Mouse (Mus musculus): ENCODE measurements around the gene Ero1l. TPM values are rescaled to one million over a fixed set of nuclear protein-coding genes. Genes with fewer than 3 reads are reported as not detected.

Gene Ero1l
- total and polyA plus RNA-seq, 3 experiments: 91.4 to 291 (median 155) TPM

DNA sequence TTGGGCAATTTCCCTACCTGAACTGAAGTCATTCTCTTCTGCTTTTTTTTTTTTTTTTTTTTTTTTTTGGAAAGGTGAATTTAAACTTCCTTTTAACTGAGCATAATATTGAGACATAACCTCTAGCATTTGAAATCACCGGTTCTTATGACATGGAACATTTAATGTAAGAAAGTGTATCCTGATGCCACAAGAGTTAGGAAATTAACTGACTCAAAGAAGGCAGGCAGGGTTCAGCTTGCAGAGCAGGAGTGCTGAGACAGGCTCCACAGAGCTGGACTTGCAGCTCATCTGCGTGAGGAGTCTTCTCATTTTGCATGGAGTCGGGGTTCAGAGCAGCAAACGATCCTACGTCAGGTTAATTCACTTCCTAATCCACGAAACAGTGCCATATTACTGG lies 42.8 kb downstream of the Ero1l start:
- H3K27ac ChIP-seq (ENCODE audit: insufficient read depth, low read depth): no peak overlapping the region
- no peak overlapping the region for H3K4me3 ChIP-seq (replicated peaks in 1 of 3; ENCODE audit: low read depth in 2 of 3, low read length in 2 of 3, poor library complexity in 1 of 3)
- no peaks in the 10 kb centered on the region for H3K79me2 ChIP-seq (replicated peaks; ENCODE audit: control insufficient read depth, extremely low read depth, insufficient read depth, poor library complexity, severe bottlenecking)
- H3K36me3 ChIP-seq (replicated peaks in 1 of 2; ENCODE audit: control insufficient read depth in 1 of 2, insufficient read depth in 1 of 2, low read length in 1 of 2): no peaks in the 10 kb centered on the region
- dilution Hi-C loops (cut with MboI; ENCODE audit: extremely low pct_ligation_motif_present, extremely low pct_unique_long_range_greater_than_20kb, low sequenced_read_pairs): no loop called here
- H3K4me2 ChIP-seq (ENCODE audit: insufficient read depth, low read depth, poor library complexity, severe bottlenecking): no peak overlapping the region
- no peak overlapping the region for H3K9ac ChIP-seq (ENCODE audit: insufficient read depth, low read depth)
- no peaks in the 10 kb centered on the region for H3K4me1 ChIP-seq (ENCODE audit: control insufficient read depth in 1 of 2, insufficient read depth in 2 of 2)
- no peaks in the 10 kb centered on the region for H3K27me3 ChIP-seq (replicated peaks)
- in situ Hi-C loops (cut with MboI; ENCODE audit: low pct_ligation_motif_present, low pct_unique_long_range_greater_than_20kb, low sequenced_read_pairs): no loop called here
- TF ChIP-seq EP300 (IDR thresholded peaks at IDR 0.05; ENCODE audit: low read length) (no peak), RAD21 (IDR thresholded peaks at IDR 0.05; ENCODE audit: low read depth, low read length) (no peak), RCOR1 (conservative IDR thresholded peaks at IDR 0.05; ENCODE audit: low read depth, low read length) (no peak), ELF1 (IDR thresholded peaks at IDR 0.05; ENCODE audit: low read depth, low read length) (no peak), POLR2AphosphoS2 (IDR thresholded peaks at IDR 0.05; ENCODE audit: low read depth, low read length) (no peak), TCF12 (IDR thresholded peaks at IDR 0.05; ENCODE audit: low read depth, low read length) (no peak), MAX (IDR thresholded peaks at IDR 0.05; ENCODE audit: low read length) (no peak), GABPA (IDR thresholded peaks at IDR 0.05; ENCODE audit: insufficient replicate concordance, low read depth, low read length) (no peak), PAX5 (IDR thresholded peaks at IDR 0.05; ENCODE audit: low read length) (no peak), ETS1 (conservative IDR thresholded peaks at IDR 0.05; ENCODE audit: low read depth, low read length) (no peak), MAZ (IDR thresholded peaks at IDR 0.05; ENCODE audit: low read depth, low read length) (no peak), USF1 (IDR thresholded peaks at IDR 0.05; ENCODE audit: low read depth, low read length) (no peak), CHD1 (IDR thresholded peaks at IDR 0.05; ENCODE audit: low read depth, low read length) (no peak), TBP (conservative IDR thresholded peaks at IDR 0.05; ENCODE audit: low read depth, low read length) (no peak), SIN3A (IDR thresholded peaks at IDR 0.05; ENCODE audit: low read length) (no peak), MAFK (IDR thresholded peaks at IDR 0.05; ENCODE audit: insufficient replicate concordance, low read length) (no peak), NELFE (IDR thresholded peaks at IDR 0.05; ENCODE audit: low read depth, low read length) (no peak), MEF2A (IDR thresholded peaks at IDR 0.05; ENCODE audit: borderline replicate concordance, low read depth, low read length) (no peak), MXI1 (IDR thresholded peaks at IDR 0.05; ENCODE audit: low read depth, low read length) (no peak), ZKSCAN1 (IDR thresholded peaks at IDR 0.05; ENCODE audit: borderline replicate concordance, low read depth, low read length) (no peak)
- no peak for DNase-seq (ENCODE audit: extremely low read depth)
- H3K9me3 ChIP-seq (replicated peaks; ENCODE audit: low read length): no peaks in the 10 kb centered on the region

DNA sequence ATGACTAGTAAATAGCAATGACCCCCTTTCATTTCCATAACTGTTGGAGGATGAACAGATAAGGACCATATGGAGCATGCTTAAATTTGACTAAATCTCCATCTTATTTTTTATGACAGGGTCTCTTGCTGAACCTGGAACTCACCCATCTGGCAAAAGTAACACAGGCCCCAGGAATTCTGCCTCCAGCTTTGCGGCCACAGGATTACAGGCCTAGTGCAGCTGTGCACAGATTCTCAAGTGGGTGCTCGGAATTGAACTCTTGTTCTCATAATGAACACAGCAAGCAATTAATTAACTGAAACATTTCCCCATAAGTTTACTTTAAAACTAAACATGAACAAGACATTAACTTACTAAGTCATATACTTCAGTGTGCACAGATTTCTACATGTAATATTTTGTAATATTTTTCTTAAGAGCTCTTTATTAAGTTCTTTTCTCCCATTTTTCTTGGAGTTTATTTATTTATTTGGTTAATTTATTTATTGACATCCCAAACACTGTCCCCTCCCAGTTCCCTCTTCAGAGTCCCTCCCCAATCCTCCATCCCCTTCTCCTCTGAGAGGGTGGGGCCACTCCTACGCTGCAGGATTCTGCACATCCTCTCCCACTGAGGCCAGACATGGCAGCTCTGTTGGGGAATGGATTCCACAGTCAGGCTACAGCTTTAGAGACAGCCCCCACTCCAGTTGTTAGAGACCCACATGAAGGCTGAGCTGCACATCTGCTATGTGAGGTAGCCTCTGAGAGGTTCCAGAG lies 54.6 kb downstream of the Ero1l start:
- in situ Hi-C loops (cut with MboI; ENCODE audit: low pct_ligation_motif_present, low pct_unique_long_range_greater_than_20kb, low sequenced_read_pairs) (no loop called here), dilution Hi-C loops (cut with MboI; ENCODE audit: extremely low pct_ligation_motif_present, extremely low pct_unique_long_range_greater_than_20kb, low sequenced_read_pairs) (no loop called here)
- no peak for DNase-seq (ENCODE audit: extremely low read depth)
- H3K27me3 ChIP-seq (replicated peaks): no peaks in the 10 kb centered on the region
- H3K9me3 ChIP-seq (replicated peaks; ENCODE audit: low read length): no peaks in the 10 kb centered on the region
- H3K4me3 ChIP-seq (replicated peaks in 1 of 3; ENCODE audit: low read depth in 2 of 3, low read length in 2 of 3, poor library complexity in 1 of 3): no peak overlapping the region
- no peak overlapping the region for H3K4me2 ChIP-seq (ENCODE audit: insufficient read depth, low read depth, poor library complexity, severe bottlenecking)
- no peaks in the 10 kb centered on the region for H3K4me1 ChIP-seq (ENCODE audit: control insufficient read depth in 1 of 2, insufficient read depth in 2 of 2)
- H3K79me2 ChIP-seq (replicated peaks; ENCODE audit: control insufficient read depth, extremely low read depth, insufficient read depth, poor library complexity, severe bottlenecking): no peaks in the 10 kb centered on the region
- no peak for TF ChIP-seq ZMIZ1 (IDR thresholded peaks at IDR 0.05; ENCODE audit: low read depth, low read length)
- no peak for TF ChIP-seq POLR2A (IDR thresholded peaks at IDR 0.05; ENCODE audit: low read depth, low read length)
- TF ChIP-seq ELF1 (IDR thresholded peaks at IDR 0.05; ENCODE audit: low read depth, low read length): no peak
- no peak for TF ChIP-seq SIN3A (IDR thresholded peaks at IDR 0.05; ENCODE audit: low read length)
- TF ChIP-seq MAZ (IDR thresholded peaks at IDR 0.05; ENCODE audit: low read depth, low read length): no peak
- no peak for TF ChIP-seq NELFE (IDR thresholded peaks at IDR 0.05; ENCODE audit: low read depth, low read length)
- TF ChIP-seq ETS1 (conservative IDR thresholded peaks at IDR 0.05; ENCODE audit: low read depth, low read length): no peak
- no peaks in the 10 kb centered on the region for H3K36me3 ChIP-seq (replicated peaks in 1 of 2; ENCODE audit: control insufficient read depth in 1 of 2, insufficient read depth in 1 of 2, low read length in 1 of 2)
- no peak overlapping the region for H3K9ac ChIP-seq (ENCODE audit: insufficient read depth, low read depth)
- H3K27ac ChIP-seq (ENCODE audit: insufficient read depth, low read depth): no peak overlapping the region

Data from CH12.LX (cell line).